Mouse (Mus musculus): ENCODE results near the gene Zfp592.

Zfp592 gene

GRCm38 (mm10) chr7:80993834-80994662 is 567 bp downstream of the Zfp592 start:
- DNase-seq (ENCODE audit: low read depth, low spot score) = peak; percentile 23

GRCm38 (mm10) chr7:80994663-80995005 is 1.2 kb downstream of the Zfp592 start:
- DNase-seq (ENCODE audit: low read depth, low spot score) = no peak

- no peak for DNase-seq (ENCODE audit: low read depth, low spot score)
These were observed 2.0 kb downstream of the Zfp592 start for GRCm38 (mm10) chr7:80995266-80996146.

- DNase-seq (ENCODE audit: low read depth, low spot score) = no peak
These were observed 4.3 kb downstream of the Zfp592 start for GRCm38 (mm10) chr7:80997776-80998175.

- DNase-seq (ENCODE audit: low read depth, low spot score) = no peak
These were observed 6.1 kb downstream of the Zfp592 start for GRCm38 (mm10) chr7:80999536-80999935.

- DNase-seq (ENCODE audit: low read depth, low spot score) = no peak
These were observed 8.4 kb downstream of the Zfp592 start for GRCm38 (mm10) chr7:81001844-81002243.

GRCm38 (mm10) chr7:81004556-81005079 is 11.1 kb downstream of the Zfp592 start:
- no peak for DNase-seq (ENCODE audit: low read depth, low spot score)

- DNase-seq (ENCODE audit: low read depth, low spot score) = no peak
These were observed 12.5 kb downstream of the Zfp592 start for GRCm38 (mm10) chr7:81005969-81006368.

GRCm38 (mm10) chr7:81008285-81008684 is 14.8 kb downstream of the Zfp592 start:
- no peak for DNase-seq (ENCODE audit: low read depth, low spot score)

- no peak for DNase-seq (ENCODE audit: low read depth, low spot score)
These were observed 18.1 kb downstream of the Zfp592 start for GRCm38 (mm10) chr7:81011576-81011975.

GRCm38 (mm10) chr7:81020307-81020706 is 26.8 kb downstream of the Zfp592 start:
- no peak for DNase-seq (ENCODE audit: low read depth, low spot score)

GRCm38 (mm10) chr7:81022731-81023130 is 29.2 kb downstream of the Zfp592 start:
- no peak for DNase-seq (ENCODE audit: low read depth, low spot score)

- DNase-seq (ENCODE audit: low read depth, low spot score) = no peak
These were observed 30.6 kb downstream of the Zfp592 start for GRCm38 (mm10) chr7:81024118-81024517.

- DNase-seq (ENCODE audit: low read depth, low spot score) = no peak
These were observed 31.2 kb downstream of the Zfp592 start for GRCm38 (mm10) chr7:81024651-81025050.

GRCm38 (mm10) chr7:81025751-81026150 is 32.3 kb downstream of the Zfp592 start:
- DNase-seq (ENCODE audit: low read depth, low spot score) = no peak

GRCm38 (mm10) chr7:81039711-81040110 is 46.2 kb downstream of the Zfp592 start:
- no peak for DNase-seq (ENCODE audit: low read depth, low spot score)

- no peak for DNase-seq (ENCODE audit: low read depth, low spot score)
These were observed 49.6 kb downstream of the Zfp592 start for GRCm38 (mm10) chr7:81043023-81043620.

GRCm38 (mm10) chr7:81047847-81048246 is 54.4 kb downstream of the Zfp592 start:
- no peak for DNase-seq (ENCODE audit: low read depth, low spot score)

- DNase-seq (ENCODE audit: low read depth, low spot score) = no peak
These were observed 55.0 kb downstream of the Zfp592 start for GRCm38 (mm10) chr7:81048513-81048912.

GRCm38 (mm10) chr7:81049966-81050365 is 56.5 kb downstream of the Zfp592 start:
- DNase-seq (ENCODE audit: low read depth, low spot score) = no peak

- no peak for DNase-seq (ENCODE audit: low read depth, low spot score)
These were observed 62.4 kb downstream of the Zfp592 start for GRCm38 (mm10) chr7:81055709-81056370.
